Mouse (Mus musculus) liver, postnatal 0 days (tissue): ENCODE results near the gene Rasgef1b.

Experiments
- CTCF ChIP-seq: sonication (generic); IDR thresholded peaks from 2 replicates; pipeline ENCODE4 v1.5.1; 2016; ENCODE audit warnings: antibody characterized with exemption, low read depth
- EP300 ChIP-seq: IDR thresholded peaks from 2 replicates; pipeline ENCODE4 v1.6.1; 2016; ENCODE audit warnings: antibody characterized with exemption, low read depth, mild to moderate bottlenecking

- no peak for TF ChIP-seq CTCF
- no peak for TF ChIP-seq EP300
Measured at GRCm38 (mm10) chr5:99729361-99729882, 557 bp upstream of the Rasgef1b start.
